Mouse (Mus musculus): Measurements from ENCODE around the gene Ipo9.

Ipo9 gene

DNA sequence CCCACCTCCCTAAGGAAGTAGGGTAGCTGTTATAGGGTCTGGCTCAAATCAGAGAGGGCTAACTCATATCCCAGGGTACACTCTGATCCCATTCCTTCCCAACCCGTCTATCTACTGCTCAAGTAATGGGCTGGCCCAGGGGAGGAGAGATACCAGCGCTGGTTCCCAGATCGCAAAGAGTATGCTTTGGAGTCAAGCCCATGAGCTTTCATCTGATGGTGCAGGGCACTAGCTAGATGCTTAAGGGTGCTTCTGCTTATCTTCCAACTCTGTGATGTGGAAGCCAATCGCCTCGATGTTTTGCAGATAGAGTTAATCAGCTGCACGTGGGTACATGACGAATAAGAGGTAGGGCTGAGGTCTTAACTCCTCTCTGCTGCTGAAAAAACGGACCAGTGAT is 62.7 kb downstream of the Ipo9 start:
- DNase-seq (ENCODE audit: low spot score): no peak

GRCm38 (mm10) chr1:135367005-135367404 is 63.3 kb downstream of the Ipo9 start:
- no peak for DNase-seq (ENCODE audit: low spot score)

DNA sequence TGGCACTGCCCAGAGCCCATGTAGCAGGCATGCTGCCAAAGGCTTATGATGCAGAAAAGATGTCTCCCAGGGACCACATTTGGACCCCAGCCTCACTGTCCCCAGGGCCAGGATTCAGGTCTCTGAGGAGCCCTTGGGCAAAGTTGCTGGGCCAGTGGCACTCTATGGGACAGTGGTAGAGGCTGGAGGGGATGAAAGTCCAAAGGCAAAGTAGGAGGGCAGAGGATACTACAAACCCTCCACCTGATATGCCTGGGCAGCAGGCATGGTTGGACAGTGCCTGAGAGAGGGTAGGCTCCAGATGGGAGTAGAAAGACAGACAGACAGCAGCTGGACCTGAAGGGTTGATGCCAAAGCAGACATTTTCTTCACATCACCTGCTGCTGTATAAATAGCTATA is 63.9 kb downstream of the Ipo9 start:
- DNase-seq (ENCODE audit: low spot score): no peak

- no peak for DNase-seq (ENCODE audit: low spot score)
Measured at GRCm38 (mm10) chr1:135363446-135363845, 66.9 kb downstream of the Ipo9 start.

GRCm38 (mm10) chr1:135362115-135362514 is 68.2 kb downstream of the Ipo9 start:
- no peak for DNase-seq (ENCODE audit: low spot score)

- no peak for DNase-seq (ENCODE audit: low spot score)
Measured at GRCm38 (mm10) chr1:135361491-135361890, 68.8 kb downstream of the Ipo9 start.

DNA sequence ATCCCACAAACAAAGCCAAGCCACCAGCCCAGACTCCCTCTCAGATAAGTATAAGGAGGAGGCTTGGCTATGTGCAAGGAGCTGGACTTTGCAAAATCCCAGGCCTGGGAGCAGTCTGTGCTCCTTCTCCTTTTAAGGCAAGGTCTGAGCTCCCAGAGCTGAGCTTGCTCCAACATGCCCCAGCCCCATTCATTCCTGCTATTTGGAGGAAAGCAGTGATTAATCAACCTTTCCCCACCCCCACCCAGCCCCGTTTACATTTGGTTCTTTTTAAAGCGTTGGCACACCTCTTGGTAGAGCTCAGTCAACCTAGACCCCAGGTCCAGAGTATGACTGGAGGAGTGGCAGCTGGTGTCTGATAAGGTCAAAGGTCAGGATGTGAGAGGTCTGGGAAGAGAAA is 71.2 kb downstream of the Ipo9 start:
- DNase-seq (ENCODE audit: low spot score): no peak

DNA sequence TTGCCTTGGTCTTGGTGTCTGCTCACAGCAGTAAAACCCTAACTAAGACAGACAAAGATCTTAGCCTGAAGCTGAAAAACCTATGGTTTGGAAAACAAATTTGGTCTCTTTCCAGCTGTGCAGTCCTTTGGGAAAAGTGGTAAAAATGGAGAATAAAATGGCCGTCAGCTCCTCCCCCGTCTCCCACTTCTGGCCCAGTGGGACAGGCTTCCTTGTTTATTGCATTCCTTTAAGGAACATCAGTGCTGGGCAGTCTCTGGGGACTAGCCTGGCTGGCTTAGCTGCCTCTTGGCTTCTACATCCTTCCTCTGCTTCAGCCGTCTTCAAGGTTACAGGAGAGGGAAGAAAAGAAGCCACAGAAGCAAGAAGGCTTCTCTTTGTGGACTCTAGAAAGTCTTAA is 78.3 kb downstream of the Ipo9 start:
- no peak for DNase-seq (ENCODE audit: low spot score)

- DNase-seq (ENCODE audit: low spot score): no peak
Measured at GRCm38 (mm10) chr1:135347498-135348169, 82.7 kb downstream of the Ipo9 start.

DNA sequence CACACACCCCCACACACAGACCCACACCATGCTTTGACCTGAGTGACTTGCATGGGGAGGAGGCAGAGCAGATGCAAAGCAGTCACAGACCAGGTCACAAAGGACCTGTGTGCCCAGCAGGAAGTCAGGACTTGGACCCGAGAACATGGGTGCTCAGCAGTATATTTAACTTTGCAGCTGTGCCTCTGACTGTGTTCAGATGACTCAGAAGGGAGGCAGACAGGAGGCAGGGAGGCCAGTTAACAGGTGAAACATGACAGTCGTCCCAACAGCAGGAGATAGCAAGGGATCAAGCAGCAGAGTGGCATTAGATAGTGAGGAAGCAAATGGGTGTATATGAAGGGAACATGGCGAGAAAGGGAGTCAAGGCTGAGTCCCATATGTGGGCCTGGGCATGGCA is 83.4 kb downstream of the Ipo9 start:
- DNase-seq (ENCODE audit: low spot score): no peak

GRCm38 (mm10) chr1:135344026-135344425 is 86.3 kb downstream of the Ipo9 start:
- no peak for DNase-seq (ENCODE audit: low spot score)

DNA sequence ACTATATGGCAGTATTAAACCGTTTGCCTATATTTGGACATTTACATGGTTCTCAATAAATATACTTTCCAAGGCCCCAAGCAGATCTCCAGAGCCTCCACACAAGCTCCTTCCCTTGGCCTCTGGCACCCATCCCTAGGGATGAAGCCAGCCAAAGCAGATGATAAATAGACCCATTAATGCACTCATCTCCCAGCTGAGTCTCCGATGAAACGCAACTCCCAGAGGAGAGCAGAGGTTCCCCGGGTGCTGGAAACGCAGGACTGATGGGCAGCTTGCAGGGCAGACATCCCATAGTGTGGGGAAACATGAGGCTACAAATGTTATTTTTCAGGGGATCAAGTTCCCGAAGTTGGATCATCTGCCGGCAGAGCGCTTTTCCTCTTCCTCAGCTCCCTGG is 88.4 kb downstream of the Ipo9 start:
- no peak for DNase-seq (ENCODE audit: low spot score)

Data from embryo, embryonic 10 days (tissue).